Mouse (Mus musculus) heart, adult 2 months (tissue): ENCODE data around the gene Plxdc1. TPM values are rescaled to one million over a fixed set of nuclear protein-coding genes. Genes with fewer than 3 reads are reported as not detected.

ENCODE experiments used
- DNase-seq, 2 experiments: peaks; one replicate each; pipeline ENCODE4 v3.0.0; 2021
- H3K27ac ChIP-seq: fragments of 200-600 bp; 2 replicates; pipeline ENCODE4 v1.8.1; 2022
- H3K27me3 ChIP-seq: fragments of 200-500 bp; 2 replicates; pipeline ENCODE4 v1.6.1; 2012; ENCODE audit warnings: mild to moderate bottlenecking, low read length, inconsistent platforms, mixed read lengths; ENCODE audit not compliant: control insufficient read depth, insufficient read depth
- H3K36me3 ChIP-seq: fragments of 200-500 bp; 2 replicates; pipeline ENCODE4 v1.6.1; 2012; ENCODE audit warnings: low read length, inconsistent platforms; ENCODE audit not compliant: control insufficient read depth, insufficient read depth
- H3K4me1 ChIP-seq: fragments of 200-500 bp; 2 replicates; pipeline ENCODE4 v1.6.1; 2011; ENCODE audit warnings: low read length; ENCODE audit not compliant: control insufficient read depth, insufficient read depth
- H3K4me3 ChIP-seq: fragments of 200-600 bp; 2 replicates; pipeline ENCODE4 v1.8.1; 2022
- H3K79me2 ChIP-seq: fragments of 200-500 bp; replicated peaks from 2 replicates; pipeline ENCODE4 v1.6.1; 2012; ENCODE audit warnings: mild to moderate bottlenecking, inconsistent platforms, low read length, moderate library complexity, mixed read lengths; ENCODE audit not compliant: control insufficient read depth, insufficient read depth
- H3K9ac ChIP-seq: fragments of 200-500 bp; 2 replicates; pipeline ENCODE4 v1.6.1; 2012; ENCODE audit warnings: low read depth, mild to moderate bottlenecking, control low read depth, inconsistent platforms, low read length, mixed read lengths
- CTCF ChIP-seq: fragments of 200-600 bp; IDR thresholded peaks from 2 replicates; pipeline ENCODE4 v1.8.1; 2022; ENCODE audit warnings: antibody characterized with exemption, mild to moderate bottlenecking, moderate library complexity
- EP300 ChIP-seq: fragments of 200-500 bp; IDR thresholded peaks from 2 replicates; pipeline ENCODE4 v1.6.1; 2011; ENCODE audit warnings: low read depth, low read length, control low read depth; ENCODE audit not compliant: insufficient read depth
- POLR2A ChIP-seq: fragments of 200-500 bp; IDR thresholded peaks from 2 replicates; pipeline ENCODE4 v1.6.1; 2011; ENCODE audit warnings: mild to moderate bottlenecking, low read depth, low read length, control low read depth; ENCODE audit not compliant: insufficient read depth
- WGBS: fragments of 180-500 bp; shearing (Covaris S2); methylation state at CpG from one replicate; pipeline ENCODE4 v1.1.7; 2018; 5-methylcytosine and 5-hydroxymethylcytosine counted together
- intact Hi-C: fragments of 180-260 bp; cut with DNase I; formaldehyde crosslinking; loops from one replicate; pipeline ENCODE4 v1.15.1; 2025
- long read RNA-seq: library from polyadenylated mRNA; stranded (forward); transcript quantifications from one replicate; pipeline ENCODE4 v2.0.0, GENCODE M21; 2021
- polyA plus RNA-seq: library from polyadenylated mRNA; depleted of rRNA; stranded (reverse); fragments of >200 nt; gene quantifications from 2 replicates; pipeline ENCODE4 v1.2.3, GENCODE M21; 2012; rRNA removed
- total RNA-seq, 2 experiments: library from RNA; stranded (reverse); gene quantifications; 2 replicates each; pipeline ENCODE4 v1.2.3; 2021

The Plxdc1 gene
- total RNA-seq (1 to 10 TPM; 4.5 to 5.5 TPM), polyA plus RNA-seq (6.6 and 8.5 TPM in 2 replicates)
- long read RNA-seq, transcript Plxdc1-201 (14 exons, 2,881 nt) = major isoform, 9 of 18 reads
- long read RNA-seq, partial matches to known transcripts = 1 of 18 reads
- long read RNA-seq, other reads (novel, unspliced or antisense) = 7 of 18 reads

- 4% methylated on average over 74 of the region's 74 CpGs for WGBS
These were observed at the start of gene Plxdc1 for GRCm38 (mm10) chr11:97985727-97986677. Gene Plxdc1 (minus strand): TSS chr11:97986444.

DNA sequence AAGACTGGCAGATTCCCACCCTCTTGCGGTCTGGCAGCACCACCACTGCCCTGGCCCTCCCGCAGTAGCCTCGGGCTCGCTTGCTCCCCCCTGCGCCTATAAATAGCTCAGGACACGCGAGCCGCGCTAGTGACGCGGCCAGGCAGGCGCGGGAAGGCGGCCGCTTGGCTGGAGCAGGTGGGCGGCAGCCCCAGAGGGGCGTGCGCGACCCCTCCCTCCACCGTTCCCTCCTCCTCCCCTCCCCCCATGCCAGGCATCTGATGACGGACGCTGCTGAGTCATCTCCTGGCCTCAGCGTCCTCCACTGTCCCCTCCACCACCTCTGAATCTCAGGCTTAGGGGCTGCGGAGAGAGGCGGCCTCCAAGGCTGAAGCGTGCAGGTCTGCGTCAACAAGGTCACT, 49.7 kb upstream of the Plxdc1 start:
- peak overlapping the region; percentile 4; the same call in 1 of the 2 replicates for H3K9ac ChIP-seq
- 1% methylated on average over 25 of the region's 27 CpGs for WGBS
- TF ChIP-seq EP300 (no peak), CTCF (0 out of 2 replicates have a peak, but pooled peaks have one; percentile 9)
- H3K4me3 ChIP-seq = peak overlapping the region; percentile 28
- peaks cover 1% of the 10 kb centered on the region; the same call in 1 of the 2 replicates for H3K4me1 ChIP-seq
- H3K36me3 ChIP-seq = no peaks in the 10 kb centered on the region
- no peaks in the 10 kb centered on the region for H3K27me3 ChIP-seq
- H3K27ac ChIP-seq = no peak overlapping the region
- peak; percentile 59 to 63 for DNase-seq
- intact Hi-C loops = no loop called here
- H3K79me2 ChIP-seq = no peaks in the 10 kb centered on the region

More at GRCm38 (mm10) chr11:97985727-97986677, at the start of gene Plxdc1:
- Histone ChIP-seq H3K4me1 (peaks cover 1% of the 10 kb centered on the region; the same call in 1 of the 2 replicates), H3K27me3 (no peaks in the 10 kb centered on the region), H3K79me2 (no peaks in the 10 kb centered on the region), H3K4me3 (peak within 1 kb of the TSS; percentile 93), H3K36me3 (no peaks in the 10 kb centered on the region), H3K9ac (peak within 1 kb of the TSS; percentile 90), H3K27ac (peak within 1 kb of the TSS; percentile 92)
- DNase-seq = peak; percentile 75 to 80
- TF ChIP-seq POLR2A (no peak), CTCF (no peak), EP300 (no peak)
- intact Hi-C loops = loop anchor here (2.0 kb wide), 2 partner anchors 49 to 193 kb away; no protein-coding TSS in a partner anchor

DNA sequence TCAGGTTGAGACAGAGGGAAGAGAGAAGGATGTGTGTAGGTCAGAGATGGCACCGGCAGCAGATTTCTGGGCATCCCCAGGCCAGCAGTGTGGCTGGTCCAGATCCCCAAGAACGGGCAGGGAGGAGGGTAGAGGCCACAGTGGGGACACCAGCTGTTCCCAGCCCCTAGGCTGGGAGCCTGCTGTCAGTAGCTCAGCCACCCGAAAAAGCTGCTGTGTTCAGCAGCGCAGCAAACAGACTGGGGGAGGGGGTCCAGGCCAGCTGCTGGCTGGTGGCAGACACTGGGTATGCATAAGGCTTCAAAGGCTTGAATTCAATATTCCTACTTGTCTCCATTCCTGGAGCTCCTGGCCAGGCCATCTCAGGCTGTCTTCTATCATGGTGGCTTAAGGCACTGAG, 48.6 kb upstream of the Plxdc1 start:
- Histone ChIP-seq H3K79me2 (no peaks in the 10 kb centered on the region), H3K27ac (no peak overlapping the region), H3K4me1 (peaks cover 1% of the 10 kb centered on the region; the same call in 1 of the 2 replicates), H3K9ac (no peak overlapping the region), H3K36me3 (no peaks in the 10 kb centered on the region), H3K27me3 (no peaks in the 10 kb centered on the region), H3K4me3 (no peak overlapping the region)
- no peak for TF ChIP-seq CTCF
- TF ChIP-seq POLR2A = no peak
- TF ChIP-seq EP300 = no peak
- WGBS = 72% methylated on average over 4 of the region's 4 CpGs
- no peak for DNase-seq
- intact Hi-C loops = no loop called here

- H3K4me1 ChIP-seq = peaks cover 1% of the 10 kb centered on the region; the same call in 1 of the 2 replicates
- H3K36me3 ChIP-seq = no peaks in the 10 kb centered on the region
- no peak overlapping the region for H3K9ac ChIP-seq
- intact Hi-C loops = no loop called here
- 79% methylated on average over 5 of the region's 5 CpGs for WGBS
- no peak overlapping the region for H3K4me3 ChIP-seq
- H3K79me2 ChIP-seq = no peaks in the 10 kb centered on the region
- H3K27ac ChIP-seq = no peak overlapping the region
- DNase-seq = no peak
- H3K27me3 ChIP-seq = no peaks in the 10 kb centered on the region
- no peak for TF ChIP-seq EP300
- TF ChIP-seq POLR2A = no peak
- no peak for TF ChIP-seq CTCF
These were observed 47.8 kb upstream of the Plxdc1 start for GRCm38 (mm10) chr11:98034061-98034460.

GRCm38 (mm10) chr11:98031443-98031770, 45.2 kb upstream of the Plxdc1 start:
- no peak overlapping the region for H3K27ac ChIP-seq
- WGBS = 5% methylated on average over 5 of the region's 5 CpGs
- TF ChIP-seq CTCF = peak; percentile 94
- TF ChIP-seq POLR2A = peak; percentile 43; the same call in 1 of the 2 replicates
- peak; percentile 75; the same call in 1 of the 2 replicates for TF ChIP-seq EP300
- peaks cover 1% of the 10 kb centered on the region; the same call in 1 of the 2 replicates for H3K4me1 ChIP-seq
- H3K36me3 ChIP-seq = peaks cover 4% of the 10 kb centered on the region; the same call in 1 of the 2 replicates
- H3K79me2 ChIP-seq = peaks cover 3% of the 10 kb centered on the region
- intact Hi-C loops = loop anchor here (1.0 kb wide), 1 partner anchor 44 kb away; no protein-coding TSS in a partner anchor
- peak; percentile 63 to 85 for DNase-seq
- no peak overlapping the region for H3K9ac ChIP-seq
- no peak overlapping the region for H3K4me3 ChIP-seq
- no peaks in the 10 kb centered on the region for H3K27me3 ChIP-seq
